Mouse (Mus musculus) forebrain, embryonic 11.5 days (tissue): ENCODE measurements around the gene Isoc2a. TPM values are rescaled to one million over a fixed set of nuclear protein-coding genes. Genes with fewer than 3 reads are reported as not detected.

ENCODE experiments used
- ATAC-seq: fragments of 200-750 bp; cut with Nextera tagmentation; replicated peaks from 2 replicates; pipeline ENCODE4 v1.8.0; 2017; ENCODE audit warnings: moderate TSS enrichment; ENCODE audit not compliant: low FRiP score
- DNase-seq: peaks from one replicate; pipeline ENCODE4 v3.0.0-alpha.2; 2017; ENCODE audit warnings: low spot score
- H3K27ac ChIP-seq: fragments of 300-500 bp; sonication (generic); 2 replicates; pipeline ENCODE4 v1.5.1; 2014; ENCODE audit warnings: low read depth, low read length
- H3K27me3 ChIP-seq: fragments of 300-500 bp; sonication (generic); 2 replicates; pipeline ENCODE4 v1.6.1; 2014; ENCODE audit warnings: mild to moderate bottlenecking, low read length, mixed read lengths; ENCODE audit not compliant: control insufficient read depth, insufficient read depth
- H3K36me3 ChIP-seq: fragments of 300-500 bp; sonication (generic); 2 replicates; pipeline ENCODE4 v1.6.1; 2014; ENCODE audit warnings: mild to moderate bottlenecking, low read length, moderate library complexity, mixed read lengths; ENCODE audit not compliant: control insufficient read depth, insufficient read depth
- H3K4me1 ChIP-seq: fragments of 300-500 bp; sonication (generic); replicated peaks from 2 replicates; pipeline ENCODE4 v1.6.1; 2014; ENCODE audit warnings: low read length, mixed read lengths; ENCODE audit not compliant: control insufficient read depth, insufficient read depth
- H3K4me2 ChIP-seq: fragments of 300-500 bp; sonication (generic); 2 replicates; pipeline ENCODE4 v1.6.1; 2014; ENCODE audit warnings: low read depth, mild to moderate bottlenecking, low read length, moderate library complexity, mixed read lengths; ENCODE audit not compliant: severe bottlenecking
- H3K4me3 ChIP-seq: fragments of 300-500 bp; sonication (generic); 2 replicates; pipeline ENCODE4 v1.5.1; 2014; ENCODE audit warnings: low read depth, low read length
- H3K9ac ChIP-seq: fragments of 300-500 bp; sonication (generic); 2 replicates; pipeline ENCODE4 v1.6.1; 2014; ENCODE audit warnings: low read length
- H3K9me3 ChIP-seq: fragments of 300-500 bp; sonication (generic); 2 replicates; pipeline ENCODE4 v1.6.1; 2016; ENCODE audit warnings: low read length, mixed read lengths; ENCODE audit not compliant: control insufficient read depth
- WGBS: fragments of 180-500 bp; shearing (Covaris S2); extraction: QIAGEN DNeasy Blood & Tissue Kit; methylation state at CpG from one replicate; pipeline ENCODE4 v1.1.7; 2014; 5-methylcytosine and 5-hydroxymethylcytosine counted together
- polyA plus RNA-seq: library from polyadenylated mRNA; unstranded; fragments of >200 nt; fragmentation: Nextera tagmentation; extraction: Ambion mirVana; gene quantifications from 2 replicates; pipeline ENCODE4 v1.2.1, GENCODE M21; 2014

Gene Isoc2a
- 0.69 and 0.75 TPM in 2 replicates for polyA plus RNA-seq

DNA sequence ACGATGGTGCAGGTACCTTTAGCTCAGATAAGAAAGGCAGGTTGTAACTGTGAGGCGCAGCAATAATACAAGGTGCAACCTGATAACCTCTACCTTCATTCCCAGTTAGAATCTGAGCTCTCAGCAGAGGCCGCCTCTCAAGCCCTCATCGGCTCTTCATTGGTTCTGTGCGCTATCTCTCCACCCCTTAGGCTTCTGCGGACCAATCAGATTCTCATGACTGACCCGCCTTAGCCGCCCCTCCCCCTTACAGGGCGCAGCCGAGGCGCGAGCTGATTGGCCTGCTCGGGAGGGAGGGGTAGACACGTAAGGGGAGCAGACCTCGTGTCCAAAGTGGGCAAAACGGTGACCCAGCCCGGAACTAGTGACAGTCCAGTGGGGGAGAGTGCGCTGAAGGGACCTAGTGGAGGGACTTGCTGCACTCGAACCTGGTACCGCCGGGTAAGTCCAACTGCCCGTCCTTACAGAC, at the start of gene Isoc2a:
TSS of gene Isoc2a (plus strand) at position 401 of the 469 bp plus-strand sequence.
- H3K36me3 ChIP-seq, result no peaks in the 10 kb centered on the region
- H3K4me3 ChIP-seq, result peak within 1 kb of the TSS; percentile 38
- WGBS, result under 1% methylated on average over 22 of the region's 22 CpGs
- H3K9ac ChIP-seq, result peak within 1 kb of the TSS; percentile 59
- H3K4me2 ChIP-seq, result peak within 1 kb of the TSS; percentile 56
- H3K9me3 ChIP-seq, result no peaks in the 10 kb centered on the region
- no peaks in the 10 kb centered on the region for H3K27me3 ChIP-seq
- no peak within 1 kb of the TSS for H3K27ac ChIP-seq
- ATAC-seq (peak; percentile 100), DNase-seq (peak; percentile 94)
- H3K4me1 ChIP-seq, result 0 out of 2 replicates have a peak, but pooled peaks cover 5% of the 10 kb centered on the region

GRCm38 (mm10) chr7:4830476-4830875, 46.5 kb upstream of the Isoc2a start:
- H3K4me3 ChIP-seq, result no peak overlapping the region
- no peaks in the 10 kb centered on the region for H3K9me3 ChIP-seq
- ATAC-seq (no peak), DNase-seq (no peak)
- 6% methylated on average over 12 of the region's 12 CpGs for WGBS
- no peak overlapping the region for H3K9ac ChIP-seq
- no peaks in the 10 kb centered on the region for H3K36me3 ChIP-seq
- no peak overlapping the region for H3K27ac ChIP-seq
- H3K4me2 ChIP-seq, result no peak overlapping the region
- H3K4me1 ChIP-seq, result no peaks in the 10 kb centered on the region
- no peaks in the 10 kb centered on the region; the same call in none of the 2 replicates for H3K27me3 ChIP-seq

- H3K4me1 ChIP-seq, result peaks cover 6% of the 10 kb centered on the region; the same call in 1 of the 2 replicates
- H3K9ac ChIP-seq, result peak overlapping the region; percentile 72
- H3K4me3 ChIP-seq, result peak overlapping the region; percentile 47
- peak overlapping the region; percentile 90 for H3K4me2 ChIP-seq
- 4% methylated on average over 30 of the region's 34 CpGs for WGBS
- no peaks in the 10 kb centered on the region for H3K36me3 ChIP-seq
- H3K27me3 ChIP-seq, result peaks cover 17% of the 10 kb centered on the region
- H3K27ac ChIP-seq, result no peak overlapping the region
- ATAC-seq (peak; percentile 66), DNase-seq (no peak)
- no peaks in the 10 kb centered on the region for H3K9me3 ChIP-seq
Measured at GRCm38 (mm10) chr7:4835631-4836327, 41.2 kb upstream of the Isoc2a start.

DNA sequence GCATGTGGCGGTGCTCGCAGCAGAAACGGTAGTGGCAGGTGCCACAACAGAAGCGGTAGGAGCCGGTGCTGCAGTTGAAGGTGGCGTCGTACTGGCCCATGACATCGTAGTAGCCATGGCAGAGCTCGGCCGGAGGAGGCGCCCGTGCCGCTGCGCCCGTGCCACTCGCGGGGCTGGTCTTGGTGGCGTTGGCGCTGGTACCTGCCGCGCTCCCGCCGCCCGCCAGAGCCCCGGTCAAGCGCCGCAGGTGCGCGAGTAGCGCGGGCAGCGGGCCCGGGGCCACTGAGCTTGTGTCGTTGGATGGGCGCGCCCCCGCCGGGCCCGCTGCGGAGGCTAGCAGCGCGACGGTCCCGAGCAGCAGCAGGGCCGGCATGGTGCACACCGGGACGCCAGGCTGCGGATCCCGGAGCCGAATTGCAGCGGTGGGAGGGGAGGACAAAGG, 40.6 kb upstream of the Isoc2a start:
- Histone ChIP-seq H3K9ac (peak overlapping the region; percentile 72), H3K27me3 (peaks cover 17% of the 10 kb centered on the region), H3K4me3 (peak overlapping the region; percentile 47), H3K9me3 (no peaks in the 10 kb centered on the region), H3K4me1 (peaks cover 6% of the 10 kb centered on the region; the same call in 1 of the 2 replicates), H3K27ac (0 out of 2 replicates have a peak overlapping the region, but pooled peaks have one; percentile 6), H3K36me3 (no peaks in the 10 kb centered on the region), H3K4me2 (peak overlapping the region; percentile 90)
- under 1% methylated on average over 51 of the region's 51 CpGs for WGBS
- DNase-seq, result peak; percentile 90
- ATAC-seq, result peak; percentile 91

DNA sequence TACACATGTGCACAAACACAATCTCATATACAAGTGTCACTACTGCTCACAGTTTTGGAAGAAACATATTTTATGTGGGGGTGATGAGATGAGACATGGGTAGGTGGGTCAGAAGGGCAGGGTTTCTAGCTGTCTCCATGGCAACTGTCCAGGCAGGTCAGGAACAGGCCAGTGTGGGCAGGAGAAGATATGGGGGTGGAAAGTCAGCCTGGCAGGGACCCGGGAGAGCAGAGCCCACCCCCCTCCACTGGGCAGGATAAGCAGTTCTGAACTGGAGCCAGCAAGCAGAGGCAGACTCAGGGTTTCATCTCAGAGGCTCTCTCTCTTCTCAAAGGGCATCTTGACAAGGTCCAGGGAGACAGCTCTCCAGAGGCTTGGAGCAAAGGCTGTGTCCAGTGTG, 39.3 kb upstream of the Isoc2a start:
- Histone ChIP-seq H3K4me2 (no peak overlapping the region), H3K36me3 (no peaks in the 10 kb centered on the region), H3K27ac (no peak overlapping the region), H3K4me1 (peaks cover 6% of the 10 kb centered on the region; the same call in 1 of the 2 replicates), H3K9me3 (no peaks in the 10 kb centered on the region), H3K4me3 (no peak overlapping the region), H3K9ac (no peak overlapping the region), H3K27me3 (peaks cover 23% of the 10 kb centered on the region)
- no peak for ATAC-seq
- 33% methylated on average over 1 of the region's 1 CpGs for WGBS
- DNase-seq, result no peak

- Histone ChIP-seq H3K9me3 (no peaks in the 10 kb centered on the region; the same call in 1 of the 2 replicates), H3K9ac (no peak overlapping the region), H3K27ac (peak overlapping the region; percentile 25; the same call in 1 of the 2 replicates), H3K4me2 (no peak overlapping the region; the same call in 1 of the 2 replicates), H3K27me3 (peaks cover 30% of the 10 kb centered on the region), H3K4me1 (peaks cover 16% of the 10 kb centered on the region; the same call in 1 of the 2 replicates), H3K4me3 (no peak overlapping the region), H3K36me3 (no peaks in the 10 kb centered on the region)
- WGBS, result 53% methylated on average over 5 of the region's 5 CpGs
- DNase-seq (no peak), ATAC-seq (no peak)
Measured at GRCm38 (mm10) chr7:4842077-4842476, 34.9 kb upstream of the Isoc2a start.

- H3K27me3 ChIP-seq, result peaks cover 24% of the 10 kb centered on the region
- 1% methylated on average over 16 of the region's 16 CpGs for WGBS
- no peak overlapping the region for H3K27ac ChIP-seq
Measured at GRCm38 (mm10) chr7:4842634-4843131, 34.3 kb upstream of the Isoc2a start.

DNA sequence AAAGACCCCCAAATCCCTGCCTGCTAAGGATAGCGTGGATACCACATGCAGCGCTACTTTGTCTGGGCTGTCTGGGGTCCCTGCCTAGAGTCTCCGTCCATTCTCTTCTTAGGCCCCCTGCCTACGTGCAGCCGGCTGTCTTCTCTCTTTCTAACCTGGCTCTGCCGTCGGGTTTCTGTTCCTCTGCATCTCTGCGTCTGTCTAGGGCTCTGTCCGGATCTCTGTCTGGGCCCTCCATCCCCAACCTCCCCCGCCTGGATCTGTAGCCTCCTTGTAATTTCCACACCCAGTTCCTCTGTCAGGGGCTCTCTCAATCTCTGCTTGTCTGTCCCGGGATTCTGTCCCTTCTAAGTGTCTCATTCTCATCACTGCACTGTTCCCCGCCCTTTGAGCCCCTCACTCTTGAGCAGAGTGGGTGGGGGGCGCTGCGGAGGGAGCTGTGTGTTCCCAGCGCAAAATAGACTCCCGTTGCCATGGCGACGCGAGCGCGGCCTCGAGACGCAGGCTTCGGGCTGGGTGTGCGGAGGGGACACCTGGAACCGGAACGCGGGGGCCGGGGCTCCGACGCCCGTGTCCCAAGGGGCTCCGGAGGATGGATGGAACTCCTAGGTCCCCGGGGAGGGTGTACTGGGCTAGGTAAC, 33.2 kb upstream of the Isoc2a start:
- H3K36me3 ChIP-seq, result no peaks in the 10 kb centered on the region
- WGBS, result under 1% methylated on average over 34 of the region's 34 CpGs
- peak; percentile 84 for DNase-seq
- H3K27ac ChIP-seq, result no peak overlapping the region
- H3K4me1 ChIP-seq, result peaks cover 16% of the 10 kb centered on the region; the same call in 1 of the 2 replicates
- H3K9ac ChIP-seq, result peak overlapping the region; percentile 50
- peak overlapping the region; percentile 96 for H3K4me2 ChIP-seq
- H3K27me3 ChIP-seq, result peaks cover 24% of the 10 kb centered on the region
- no peaks in the 10 kb centered on the region; the same call in 1 of the 2 replicates for H3K9me3 ChIP-seq
- peak overlapping the region; percentile 49 for H3K4me3 ChIP-seq
- ATAC-seq, result peak; percentile 63

More at GRCm38 (mm10) chr7:4842634-4843131, 34.3 kb upstream of the Isoc2a start:
- H3K4me2 ChIP-seq, result peak overlapping the region; percentile 96
- H3K9ac ChIP-seq, result peak overlapping the region; percentile 29; the same call in 1 of the 2 replicates
- H3K4me3 ChIP-seq, result peak overlapping the region; percentile 16; the same call in 1 of the 2 replicates
- ATAC-seq (peak; percentile 57), DNase-seq (peak; percentile 76)
- H3K36me3 ChIP-seq, result no peaks in the 10 kb centered on the region
- no peaks in the 10 kb centered on the region; the same call in 1 of the 2 replicates for H3K9me3 ChIP-seq
- peaks cover 16% of the 10 kb centered on the region; the same call in 1 of the 2 replicates for H3K4me1 ChIP-seq
